Mouse (Mus musculus) liver, adult (tissue): ENCODE measurements around the gene Jchain.

ENCODE experiments used
- GATA4 ChIP-seq: IDR thresholded peaks from 2 replicates; pipeline ENCODE4 v1.6.1; 2014; ENCODE audit warnings: mild to moderate bottlenecking, low read length; ENCODE audit not compliant: insufficient replicate concordance

The Jchain gene

DNA sequence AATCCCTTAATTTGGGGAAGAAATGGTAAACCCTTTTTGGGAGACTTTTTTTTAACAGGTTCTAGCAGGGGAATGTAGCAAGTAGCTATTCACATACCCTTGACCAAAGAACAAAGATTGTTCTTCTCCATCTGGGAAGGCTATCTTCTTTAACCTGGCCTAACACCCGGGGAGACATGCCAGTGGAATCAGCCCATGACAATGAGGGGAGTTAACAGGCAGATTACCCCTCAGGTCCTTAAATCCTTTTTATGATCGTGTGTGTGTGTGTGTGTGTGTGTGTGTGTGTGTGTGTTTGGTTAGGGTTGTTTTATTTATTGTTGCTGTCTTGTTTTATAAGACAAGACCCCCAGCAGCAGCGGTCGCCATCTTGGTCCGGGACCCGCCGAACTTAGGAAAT is 17.8 kb upstream of the Jchain start:
- no peak for TF ChIP-seq GATA4

- TF ChIP-seq GATA4, result no peak
Measured at GRCm38 (mm10) chr5:88542651-88543282, 15.1 kb upstream of the Jchain start.

DNA sequence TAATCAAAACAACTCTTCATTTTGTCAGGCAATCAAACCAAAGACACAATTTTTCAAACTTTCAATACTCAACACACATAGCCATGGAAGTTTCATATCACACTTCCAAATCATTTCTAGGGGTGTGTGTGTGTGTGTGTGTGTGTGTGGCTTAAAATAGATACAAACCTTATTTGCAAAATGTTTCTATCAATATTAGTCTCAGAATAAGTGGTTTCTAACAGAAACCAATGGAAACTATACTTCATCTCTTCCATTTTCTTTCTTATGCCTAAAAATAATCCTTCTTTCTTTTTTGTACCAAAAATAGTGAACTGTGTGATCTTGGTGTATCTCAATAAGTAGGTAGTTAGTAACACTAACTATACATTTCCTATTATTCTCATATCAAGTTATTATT is 13.2 kb upstream of the Jchain start:
- no peak for TF ChIP-seq GATA4

- TF ChIP-seq GATA4, result no peak
Measured at GRCm38 (mm10) chr5:88534697-88535096, 7.0 kb upstream of the Jchain start.

- no peak for TF ChIP-seq GATA4
Measured at GRCm38 (mm10) chr5:88530908-88531307, 3.2 kb upstream of the Jchain start.

DNA sequence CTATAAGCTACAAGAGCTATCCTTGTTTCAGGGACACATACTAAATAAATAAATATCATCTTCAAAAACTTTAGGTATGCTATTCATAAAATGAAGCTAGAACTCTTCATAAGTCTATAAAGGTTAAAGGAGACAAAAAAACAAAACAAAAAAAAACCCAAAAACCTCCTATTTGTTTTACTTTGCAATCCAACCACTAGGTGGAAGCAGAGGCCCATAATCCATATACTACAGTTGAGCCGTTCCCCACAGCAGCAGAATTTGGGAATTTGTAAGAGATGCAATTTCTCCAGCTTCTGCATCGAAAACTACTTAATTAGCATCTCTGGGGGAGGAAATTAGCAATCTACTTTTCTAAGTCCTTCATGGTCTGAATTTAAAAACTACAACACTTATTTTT is 8.5 kb downstream of the Jchain start:
- TF ChIP-seq GATA4, result no peak

GRCm38 (mm10) chr5:88508990-88509389 is 18.7 kb downstream of the Jchain start:
- TF ChIP-seq GATA4, result no peak

- no peak for TF ChIP-seq GATA4
Measured at GRCm38 (mm10) chr5:88508555-88508954, 19.1 kb downstream of the Jchain start.

- no peak for TF ChIP-seq GATA4
Measured at GRCm38 (mm10) chr5:88499781-88500180, 27.9 kb downstream of the Jchain start.

GRCm38 (mm10) chr5:88491111-88491510 is 36.6 kb downstream of the Jchain start:
- TF ChIP-seq GATA4, result no peak

GRCm38 (mm10) chr5:88489004-88489403 is 38.7 kb downstream of the Jchain start:
- TF ChIP-seq GATA4, result no peak

DNA sequence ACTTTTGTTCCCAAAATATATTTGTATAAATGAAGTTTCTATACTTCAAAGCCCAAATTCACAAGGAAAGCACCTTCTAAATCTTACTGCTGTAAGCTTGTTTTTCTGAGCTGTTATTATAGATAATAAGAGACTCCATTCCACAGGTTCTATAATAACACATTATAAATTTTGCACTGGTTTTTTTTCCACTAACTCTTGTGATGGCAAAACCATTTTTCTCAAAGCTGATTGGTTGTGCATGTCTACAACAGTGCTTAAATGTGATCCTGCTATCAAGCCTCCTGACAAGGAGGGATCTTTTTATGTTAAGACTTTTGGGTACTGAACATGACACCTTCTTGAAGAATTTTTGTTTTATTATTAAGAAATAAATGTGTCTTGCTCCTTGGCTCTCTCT is 40.0 kb downstream of the Jchain start, which contains the start of gene Enam:
TSS of gene Enam (plus strand) at position 301 of the 400 bp plus-strand sequence.
- TF ChIP-seq GATA4, result no peak
